Mouse (Mus musculus) neural tube, embryonic 11.5 days (tissue): ENCODE measurements at regions not wholly inside any gene's neighbourhood (a gene's known extent, or its start where the extent isn't known, plus 50 kb on each side); places are given as distances from the start of the nearest gene placed in this dataset.

Experiments used
- ATAC-seq: fragments of 200-750 bp; cut with Nextera tagmentation; 2 replicates; pipeline ENCODE4 v1.8.0; 2017; ENCODE audit warnings: moderate number of reproducible peaks, mild to moderate bottlenecking, moderate TSS enrichment, moderate library complexity; ENCODE audit not compliant: insufficient read depth, low FRiP score, low TSS enrichment
- DNase-seq: peaks from one replicate; pipeline ENCODE4 v3.0.0-alpha.2; 2015; ENCODE audit warnings: low spot score
- H3K27ac ChIP-seq: fragments of 300-500 bp; sonication (generic); 2 replicates; pipeline ENCODE4 v1.5.1; 2014; ENCODE audit warnings: low read depth, mild to moderate bottlenecking, low read length
- H3K27me3 ChIP-seq: fragments of 300-500 bp; sonication (generic); 2 replicates; pipeline ENCODE4 v1.6.1; 2014; ENCODE audit warnings: mild to moderate bottlenecking, low read length, mixed read lengths; ENCODE audit not compliant: control insufficient read depth, insufficient read depth
- H3K36me3 ChIP-seq: fragments of 300-500 bp; sonication (generic); 2 replicates; pipeline ENCODE4 v1.6.1; 2014; ENCODE audit warnings: mild to moderate bottlenecking, low read length, moderate library complexity, mixed read lengths; ENCODE audit not compliant: control insufficient read depth, insufficient read depth
- H3K4me1 ChIP-seq: fragments of 300-500 bp; sonication (generic); 2 replicates; pipeline ENCODE4 v1.6.1; 2014; ENCODE audit warnings: low read length, mixed read lengths; ENCODE audit not compliant: control insufficient read depth, insufficient read depth
- H3K4me2 ChIP-seq: fragments of 300-500 bp; sonication (generic); 2 replicates; pipeline ENCODE4 v1.6.1; 2014; ENCODE audit warnings: low read depth, mild to moderate bottlenecking, moderate library complexity
- H3K4me3 ChIP-seq: fragments of 300-500 bp; sonication (generic); 2 replicates; pipeline ENCODE4 v1.5.1; 2014; ENCODE audit warnings: low read depth, low read length
- H3K9ac ChIP-seq: fragments of 300-500 bp; sonication (generic); 2 replicates; pipeline ENCODE4 v1.6.1; 2014; ENCODE audit warnings: mild to moderate bottlenecking, low read length
- H3K9me3 ChIP-seq: fragments of 300-500 bp; sonication (generic); 2 replicates; pipeline ENCODE4 v1.6.1; 2016; ENCODE audit warnings: low read length; ENCODE audit not compliant: control insufficient read depth
- WGBS: fragments of 180-500 bp; shearing (Covaris S2); extraction: QIAGEN DNeasy Blood & Tissue Kit; methylation state at CpG from one replicate; pipeline ENCODE4 v1.1.7; 2014; 5-methylcytosine and 5-hydroxymethylcytosine counted together

DNA sequence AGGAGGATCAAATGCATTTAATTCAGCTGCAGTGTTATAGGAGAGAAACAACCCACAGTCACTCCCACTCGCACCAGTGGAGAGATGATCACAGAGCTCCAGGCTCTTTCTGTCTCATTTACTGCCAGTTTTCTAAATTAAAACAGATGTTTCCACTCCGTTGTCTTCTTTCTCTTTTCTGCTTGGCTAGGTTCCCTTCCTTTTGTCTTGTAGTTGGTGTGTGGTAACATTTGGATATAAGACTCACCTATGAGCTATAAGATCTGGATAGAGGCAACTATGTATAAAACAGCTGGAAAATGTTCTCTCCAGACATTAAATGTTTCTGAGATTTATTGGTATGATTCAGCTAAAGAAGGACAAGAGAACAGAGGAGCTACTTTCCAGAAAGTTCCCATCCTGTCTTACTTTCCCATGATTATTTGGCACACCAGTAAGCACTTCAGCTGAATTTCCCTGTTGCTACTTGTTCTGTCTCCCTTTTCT lies 63.1 kb upstream of the Ctsc start:
- Histone ChIP-seq H3K27ac (no peak overlapping the region), H3K27me3 (no peaks in the 10 kb centered on the region), H3K4me3 (no peak overlapping the region), H3K36me3 (no peaks in the 10 kb centered on the region), H3K9ac (no peak overlapping the region), H3K4me2 (no peak overlapping the region), H3K9me3 (no peaks in the 10 kb centered on the region), H3K4me1 (no peaks in the 10 kb centered on the region)
- 68% methylated on average over 2 of the region's 2 CpGs for WGBS
- ATAC-seq: no peak
- DNase-seq: no peak

DNA sequence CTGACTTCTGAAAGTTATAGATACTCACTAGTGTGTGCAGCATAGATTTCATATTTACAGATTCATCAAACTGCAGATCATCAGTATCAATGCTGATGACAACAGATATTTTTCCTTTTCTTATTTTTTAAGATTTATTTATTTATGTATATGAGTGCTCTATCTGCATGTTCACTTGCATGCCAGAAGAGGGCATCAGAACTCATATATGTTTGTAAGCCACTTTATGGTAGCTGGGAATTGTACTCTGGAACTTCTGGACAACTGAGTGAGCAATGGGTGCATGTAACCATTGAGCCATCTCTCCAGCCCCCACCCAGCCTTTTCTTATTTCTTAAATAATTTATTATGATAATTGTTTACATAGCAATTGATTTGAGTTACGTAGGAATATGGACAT lies 62.5 kb upstream of the Ctsc start:
- no peak overlapping the region for H3K4me3 ChIP-seq
- ATAC-seq: no peak
- DNase-seq: no peak
- H3K4me1 ChIP-seq: no peaks in the 10 kb centered on the region
- H3K27me3 ChIP-seq: no peaks in the 10 kb centered on the region
- no peaks in the 10 kb centered on the region for H3K9me3 ChIP-seq
- no peak overlapping the region for H3K9ac ChIP-seq
- no peak overlapping the region for H3K4me2 ChIP-seq
- 92% methylated on average over 1 of the region's 1 CpGs for WGBS
- H3K36me3 ChIP-seq: no peaks in the 10 kb centered on the region
- H3K27ac ChIP-seq: no peak overlapping the region

DNA sequence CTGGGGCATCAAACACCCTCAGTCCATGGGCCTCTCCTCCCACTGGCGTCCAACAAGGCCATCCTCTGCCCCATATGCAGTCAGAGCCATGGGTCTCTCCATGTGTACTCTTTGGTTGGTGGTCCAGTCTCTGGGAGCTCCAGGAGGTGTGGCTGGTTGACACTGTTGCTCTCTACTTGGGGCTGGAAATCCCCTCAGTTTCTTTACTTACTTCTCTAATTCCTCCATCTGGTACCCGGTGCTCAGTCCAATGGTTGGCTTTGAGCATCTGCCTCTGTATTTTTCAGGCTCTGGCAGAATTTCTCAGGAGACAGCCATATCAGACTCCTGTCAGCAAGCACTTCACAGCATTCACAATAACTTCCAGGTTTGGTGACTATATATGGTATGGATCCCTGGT lies 55.7 kb upstream of the Ctsc start:
- no peak overlapping the region for H3K4me2 ChIP-seq
- no peak overlapping the region for H3K27ac ChIP-seq
- no peaks in the 10 kb centered on the region for H3K36me3 ChIP-seq
- H3K9me3 ChIP-seq: no peaks in the 10 kb centered on the region
- DNase-seq: no peak
- no peak overlapping the region for H3K9ac ChIP-seq
- no peaks in the 10 kb centered on the region for H3K27me3 ChIP-seq
- ATAC-seq: no peak
- no peaks in the 10 kb centered on the region for H3K4me1 ChIP-seq
- 83% methylated on average over 2 of the region's 2 CpGs for WGBS
- H3K4me3 ChIP-seq: no peak overlapping the region

DNA sequence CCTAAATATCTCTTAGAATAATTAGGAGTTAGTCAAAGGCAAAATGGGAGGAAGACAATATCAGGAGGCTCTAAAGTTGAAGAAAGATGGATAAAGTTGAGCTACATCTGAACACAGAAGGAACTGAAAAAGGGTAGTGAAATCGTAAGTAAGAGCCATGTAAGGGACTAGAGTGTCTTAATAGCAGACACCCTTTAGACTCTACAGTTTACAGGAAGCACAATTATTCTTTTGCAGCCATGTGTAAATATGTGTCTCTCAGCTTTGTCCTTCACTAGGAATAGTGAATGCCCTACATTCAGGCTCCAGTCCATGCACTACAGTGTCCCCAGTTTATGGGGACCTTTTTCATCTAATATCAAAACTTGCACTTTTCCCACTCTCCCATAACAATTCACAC lies 52.1 kb upstream of the Ctsc start:
- no peak overlapping the region for H3K9ac ChIP-seq
- H3K9me3 ChIP-seq: no peaks in the 10 kb centered on the region
- ATAC-seq: no peak
- H3K4me1 ChIP-seq: no peaks in the 10 kb centered on the region
- H3K4me3 ChIP-seq: no peak overlapping the region
- no peak for DNase-seq
- 78% methylated on average over 1 of the region's 1 CpGs for WGBS
- no peak overlapping the region for H3K4me2 ChIP-seq
- H3K36me3 ChIP-seq: no peaks in the 10 kb centered on the region
- H3K27ac ChIP-seq: no peak overlapping the region
- no peaks in the 10 kb centered on the region for H3K27me3 ChIP-seq
